Mouse (Mus musculus) ES-E14 (cell line): Measurements from ENCODE around the gene Gxylt2.

Experiments
- CHD2 ChIP-seq: IDR thresholded peaks from 2 replicates; pipeline ENCODE4 v1.6.1; 2014; ENCODE audit warnings: mild to moderate bottlenecking, low read depth, low read length, inconsistent platforms
- HCFC1 ChIP-seq: IDR thresholded peaks from 2 replicates; pipeline ENCODE4 v1.6.1; 2012; ENCODE audit warnings: low read length, inconsistent platforms, borderline replicate concordance; ENCODE audit not compliant: insufficient read depth
- MAFK ChIP-seq: IDR thresholded peaks from 2 replicates; pipeline ENCODE4 v1.6.1; 2014; ENCODE audit warnings: mild to moderate bottlenecking, low read depth, low read length, inconsistent platforms; ENCODE audit not compliant: insufficient read depth
- ZNF384 ChIP-seq: IDR thresholded peaks from 2 replicates; pipeline ENCODE4 v1.6.1; 2012; ENCODE audit warnings: low read depth, low read length, inconsistent platforms

DNA sequence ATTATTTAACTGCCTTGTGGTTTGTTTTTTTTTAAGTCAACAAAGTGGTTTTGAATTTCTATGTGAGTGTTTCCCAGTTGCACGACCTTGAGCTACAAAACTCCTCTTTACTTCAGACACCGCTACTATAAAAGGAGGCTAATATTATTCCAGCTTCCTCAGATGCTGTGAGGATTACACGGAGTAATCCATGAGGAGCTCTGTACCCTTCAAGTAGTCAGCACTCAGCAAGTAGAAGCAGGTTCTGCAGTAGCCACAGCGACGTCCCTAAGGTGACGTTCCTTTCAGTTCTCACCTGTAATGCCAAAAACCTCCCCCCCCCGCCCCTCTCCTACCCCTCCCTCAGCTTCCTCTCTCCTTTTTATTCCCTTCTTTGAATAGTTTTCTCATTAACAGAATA, 33.1 kb upstream of the Gxylt2 start:
- no peak for TF ChIP-seq HCFC1
- TF ChIP-seq MAFK = no peak
- TF ChIP-seq ZNF384 = no peak
- TF ChIP-seq CHD2 = no peak
